Comparison of ENCODE assay signal across 9 mouse cellular contexts in the genomic region with DNA sequence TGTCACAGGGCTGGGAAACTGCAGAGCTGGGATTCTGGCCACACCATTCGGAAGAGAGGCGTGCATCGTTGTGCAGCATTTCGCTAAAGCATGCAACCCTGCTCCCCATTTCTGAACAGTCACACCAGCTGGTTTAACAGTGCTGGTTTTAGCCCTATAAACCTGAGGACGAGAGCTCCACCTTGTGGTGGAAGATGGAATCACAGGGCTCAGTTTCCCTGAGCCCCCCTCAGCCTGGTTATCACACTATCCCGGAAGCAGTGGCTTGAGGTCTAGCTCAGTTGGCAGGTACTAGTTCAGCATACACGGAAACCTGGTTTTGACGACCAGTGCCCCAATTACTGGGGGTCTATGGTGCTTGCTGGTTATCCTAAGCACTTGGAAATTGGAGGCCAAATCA. TPM values are rescaled to one million over a fixed set of nuclear protein-coding genes. Genes with fewer than 3 reads are reported as not detected.
DNase-seq lines count a peak whose midpoint lies in the region; ATAC-seq lines count a peak whose summit lies in the region.
"Had no signal": no experiment of that assay in that cellular context is flagged by ENCODE, and none has a peak within 500 bp of the region (broad histone marks: within the 10 kb centered on the region; RNA-seq: fewer than 3 reads in every experiment).

No protein-coding gene starts in this region.

- no peaks in the 10 kb centered on the region for H3K4me1 ChIP-seq in heart, embryonic 16.5 days (ENCODE audit: control insufficient read depth, insufficient read depth, low read length)
- no peaks in the 10 kb centered on the region for H3K4me1 ChIP-seq in liver, embryonic 16.5 days (ENCODE audit: control insufficient read depth, low read depth, low read length)
- H3K4me1 ChIP-seq in neural tube, embryonic 12.5 days: no peaks in the 10 kb centered on the region
- H3K4me1 ChIP-seq: heart, embryonic 15.5 days had no signal

- no peaks in the 10 kb centered on the region; the same call in 1 of the 2 replicates for H3K27me3 ChIP-seq in heart, embryonic 16.5 days (ENCODE audit: control insufficient read depth, insufficient read depth, low read length)
- H3K27me3 ChIP-seq in liver, embryonic 16.5 days (ENCODE audit: control insufficient read depth, insufficient read depth, low read depth, low read length): no peaks in the 10 kb centered on the region
- H3K27me3 ChIP-seq in neural tube, embryonic 12.5 days (replicated peaks): no peaks in the 10 kb centered on the region
- H3K27me3 ChIP-seq: heart, embryonic 15.5 days had no signal

- no peak overlapping the region for H3K27ac ChIP-seq in heart, embryonic 16.5 days (ENCODE audit: low read length)
- no peak overlapping the region for H3K27ac ChIP-seq in liver, embryonic 16.5 days (ENCODE audit: low read length)
- no peak overlapping the region for H3K27ac ChIP-seq in neural tube, embryonic 12.5 days
- H3K27ac ChIP-seq: heart, embryonic 15.5 days had no signal

- H3K4me3 ChIP-seq in heart, embryonic 16.5 days (ENCODE audit: low read length): no peak overlapping the region
- no peak overlapping the region for H3K4me3 ChIP-seq in liver, embryonic 16.5 days (ENCODE audit: low read depth, low read length)
- H3K4me3 ChIP-seq in neural tube, embryonic 12.5 days: no peak overlapping the region
- H3K4me3 ChIP-seq: heart, embryonic 15.5 days had no signal

- no peaks in the 10 kb centered on the region for H3K36me3 ChIP-seq in heart, embryonic 16.5 days (ENCODE audit: control insufficient read depth, insufficient read depth)
- no peaks in the 10 kb centered on the region for H3K36me3 ChIP-seq in liver, embryonic 16.5 days (ENCODE audit: control insufficient read depth, insufficient read depth)
- H3K36me3 ChIP-seq in neural tube, embryonic 12.5 days: no peaks in the 10 kb centered on the region
- H3K36me3 ChIP-seq: heart, embryonic 15.5 days had no signal

- ATAC-seq in heart, embryonic 16.5 days (replicated peaks; ENCODE audit: extremely low read depth, insufficient read depth, low FRiP score): peak; percentile 67; the same call in 1 of the 2 replicates
- 0 out of 2 replicates have a peak, but pooled peaks have one; percentile 16 for ATAC-seq in liver, embryonic 16.5 days (ENCODE audit: low read depth)
- 0 out of 2 replicates have a peak, but pooled peaks have one; percentile 33 for ATAC-seq in neural tube, embryonic 12.5 days (ENCODE audit: low FRiP score, low read depth)

- DNase-seq in CD8-positive naive resting alpha-beta T cell, adult 2 months (ENCODE audit: low read depth in 2 of 2, low spot score in 2 of 2): peak; percentile 75 to 83
- peak; percentile 70 for DNase-seq in adrenal gland, postnatal 10 days
- peak; percentile 67 for DNase-seq in embryo, embryonic 11.5 days (ENCODE audit: low read depth, low spot score)
- DNase-seq in kidney, postnatal 14 days: peak; percentile 70
- DNase-seq in telencephalon, adult 2 months (ENCODE audit: low read depth, low spot score): peak; percentile 39

- WGBS in heart, embryonic 16.5 days: 11% methylated on average over 8 of the region's 8 CpGs
- 3% methylated on average over 8 of the region's 8 CpGs for WGBS in liver, embryonic 16.5 days (ENCODE audit: insufficient replicate concordance)
- 17% methylated on average over 8 of the region's 8 CpGs for WGBS in neural tube, embryonic 12.5 days

- no peaks in the 10 kb centered on the region for H3K9me3 ChIP-seq in heart, embryonic 16.5 days (replicated peaks; ENCODE audit: control insufficient read depth, low read length)
- no peaks in the 10 kb centered on the region for H3K9me3 ChIP-seq in liver, embryonic 16.5 days (replicated peaks; ENCODE audit: control insufficient read depth, low read length)
- H3K9me3 ChIP-seq in neural tube, embryonic 12.5 days: no peaks in the 10 kb centered on the region
- H3K9me3 ChIP-seq: heart, embryonic 15.5 days had no signal

- H3K9ac ChIP-seq in heart, embryonic 16.5 days (ENCODE audit: low read length): no peak overlapping the region
- no peak overlapping the region for H3K9ac ChIP-seq in liver, embryonic 16.5 days (ENCODE audit: low read depth, low read length)
- no peak overlapping the region for H3K9ac ChIP-seq in neural tube, embryonic 12.5 days
- H3K9ac ChIP-seq: heart, embryonic 15.5 days had no signal

- H3K4me2 ChIP-seq in heart, embryonic 16.5 days (ENCODE audit: low read depth, low read length): no peak overlapping the region
- H3K4me2 ChIP-seq in liver, embryonic 16.5 days (ENCODE audit: low read depth, low read length): no peak overlapping the region
- no peak overlapping the region for H3K4me2 ChIP-seq in neural tube, embryonic 12.5 days (replicated peaks)
- H3K4me2 ChIP-seq: heart, embryonic 15.5 days had no signal

RNA-seq across cellular contexts. Expression of a gene that starts 13.9 kb away (rescaled TPM):
- total RNA-seq in adrenal gland, postnatal 10 days (2021): not detected
- not detected in 2 replicates for polyA plus RNA-seq in heart, embryonic 16.5 days (2015; fragmentation: Nextera tagmentation; extraction: Ambion mirVana)
- polyA plus RNA-seq in liver, embryonic 16.5 days (2015; fragmentation: Nextera tagmentation; extraction: Ambion mirVana): not detected in 2 replicates
- polyA plus RNA-seq in neural tube, embryonic 12.5 days (2016; fragmentation: Nextera tagmentation; extraction: Ambion mirVana): not detected in 2 replicates
- polyA plus RNA-seq: heart, embryonic 15.5 days had no signal

RNA-seq across cellular contexts. Expression of a gene that starts 26.2 kb away (rescaled TPM):
- under 1 TPM; 0.24 to 0.27 TPM for total RNA-seq in adrenal gland, postnatal 10 days (2021)
- 0.08 TPM in 1 of 2 replicates, not detected in the other for polyA plus RNA-seq in heart, embryonic 16.5 days (2015; fragmentation: Nextera tagmentation; extraction: Ambion mirVana)
- polyA plus RNA-seq in liver, embryonic 16.5 days (2015; fragmentation: Nextera tagmentation; extraction: Ambion mirVana): 0.05 TPM in 1 of 2 replicates, not detected in the other
- polyA plus RNA-seq in neural tube, embryonic 12.5 days (2016; fragmentation: Nextera tagmentation; extraction: Ambion mirVana): 0.43 and 0.87 TPM in 2 replicates

RNA-seq across cellular contexts. Expression of a gene that starts 46.5 kb away (rescaled TPM):
- not detected for total RNA-seq in adrenal gland, postnatal 10 days (2021)
- polyA plus RNA-seq in heart, embryonic 16.5 days (2015; fragmentation: Nextera tagmentation; extraction: Ambion mirVana): not detected in 2 replicates
- polyA plus RNA-seq in liver, embryonic 16.5 days (2015; fragmentation: Nextera tagmentation; extraction: Ambion mirVana): not detected in 2 replicates
- not detected in 2 replicates for polyA plus RNA-seq in neural tube, embryonic 12.5 days (2016; fragmentation: Nextera tagmentation; extraction: Ambion mirVana)
- polyA plus RNA-seq: heart, embryonic 15.5 days had no signal

RNA-seq across cellular contexts. Expression of a gene that starts 52.0 kb away (rescaled TPM):
- total RNA-seq in adrenal gland, postnatal 10 days (2021): 1 to 10 TPM; 3.6 TPM
- 0.09 and 0.17 TPM in 2 replicates for polyA plus RNA-seq in heart, embryonic 16.5 days (2015; fragmentation: Nextera tagmentation; extraction: Ambion mirVana)
- polyA plus RNA-seq in liver, embryonic 16.5 days (2015; fragmentation: Nextera tagmentation; extraction: Ambion mirVana): 0.08 and 0.18 TPM in 2 replicates
- polyA plus RNA-seq in neural tube, embryonic 12.5 days (2016; fragmentation: Nextera tagmentation; extraction: Ambion mirVana): not detected in 2 replicates

Comparison
In these comparisons a context has a peak if more than half of its experiments do, and no peak if none do; other contexts are left out.
1. ATAC-seq: peak in every context shown above with its lines; median percentile 67 in heart, embryonic 16.5 days; 33 in neural tube, embryonic 12.5 days; 16 in liver, embryonic 16.5 days.